Mouse (Mus musculus) intestine, embryonic 16.5 days (tissue): ENCODE results near the gene Zkscan6. TPM values are rescaled to one million over a fixed set of nuclear protein-coding genes. Genes with fewer than 3 reads are reported as not detected.

Experiments used
- ATAC-seq: fragments of 200-750 bp; cut with Nextera tagmentation; 2 replicates; pipeline ENCODE4 v1.8.0; 2017; ENCODE audit warnings: moderate TSS enrichment, moderate library complexity
- H3K27ac ChIP-seq: fragments of 300-500 bp; sonication (generic); 2 replicates; pipeline ENCODE4 v1.5.1; 2014; ENCODE audit warnings: mild to moderate bottlenecking, low read length
- H3K27me3 ChIP-seq: fragments of 300-500 bp; sonication (generic); replicated peaks from 2 replicates; pipeline ENCODE4 v1.6.1; 2014; ENCODE audit warnings: low read length, control low read depth, mixed read lengths; ENCODE audit not compliant: control insufficient read depth, insufficient read depth
- H3K36me3 ChIP-seq: fragments of 300-500 bp; sonication (generic); 2 replicates; pipeline ENCODE4 v1.6.1; 2014; ENCODE audit warnings: low read length, control low read depth; ENCODE audit not compliant: control insufficient read depth, insufficient read depth
- H3K4me1 ChIP-seq: fragments of 300-500 bp; sonication (generic); 2 replicates; pipeline ENCODE4 v1.6.1; 2014; ENCODE audit warnings: low read length, control low read depth, mixed read lengths; ENCODE audit not compliant: control insufficient read depth, insufficient read depth
- H3K4me2 ChIP-seq: fragments of 300-500 bp; sonication (generic); 2 replicates; pipeline ENCODE4 v1.6.1; 2014; ENCODE audit warnings: low read depth, low read length, control low read depth
- H3K4me3 ChIP-seq: fragments of 300-500 bp; sonication (generic); 2 replicates; pipeline ENCODE4 v1.5.1; 2014; ENCODE audit warnings: mild to moderate bottlenecking, low read length
- H3K9ac ChIP-seq: fragments of 300-500 bp; sonication (generic); 2 replicates; pipeline ENCODE4 v1.6.1; 2014; ENCODE audit warnings: low read depth, low read length
- H3K9me3 ChIP-seq: fragments of 300-500 bp; sonication (generic); 2 replicates; pipeline ENCODE4 v1.6.1; 2016; ENCODE audit warnings: low read length, control low read depth; ENCODE audit not compliant: control insufficient read depth
- WGBS: fragments of 180-500 bp; shearing (Covaris S2); extraction: QIAGEN DNeasy Blood & Tissue Kit; methylation state at CpG from one replicate; pipeline ENCODE4 v1.1.7; 2014; 5-methylcytosine and 5-hydroxymethylcytosine counted together
- polyA plus RNA-seq: library from polyadenylated mRNA; unstranded; fragments of >200 nt; fragmentation: Nextera tagmentation; extraction: Ambion mirVana; gene quantifications from 2 replicates; pipeline ENCODE4 v1.2.1, GENCODE M21; 2015

Zkscan6 gene
- polyA plus RNA-seq, 1 experiment from 2014 or later: 16.7 TPM

DNA sequence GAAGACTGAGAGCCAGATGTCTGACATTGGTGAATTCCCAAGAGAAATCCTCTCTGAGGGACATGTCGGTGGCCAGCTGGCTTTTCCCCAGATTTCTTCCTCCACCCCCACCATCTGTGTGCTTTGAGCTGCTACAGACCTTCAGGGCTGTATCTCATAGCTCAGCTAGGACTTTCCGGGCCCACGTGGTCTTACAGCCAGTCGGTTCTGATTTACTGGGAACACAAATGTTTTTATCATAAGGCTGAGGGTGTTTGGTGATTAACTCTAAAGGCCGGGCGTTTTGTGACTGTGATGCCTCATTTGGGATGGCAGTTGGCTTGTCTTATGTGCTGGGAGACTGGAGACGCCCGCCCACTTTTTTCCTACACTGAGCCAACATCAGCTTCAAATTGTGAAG is 32.0 kb downstream of the Zkscan6 start:
- Histone ChIP-seq H3K4me2 (no peak overlapping the region), H3K36me3 (no peaks in the 10 kb centered on the region), H3K4me3 (no peak overlapping the region), H3K4me1 (no peaks in the 10 kb centered on the region), H3K27me3 (no peaks in the 10 kb centered on the region), H3K9ac (no peak overlapping the region), H3K27ac (no peak overlapping the region), H3K9me3 (no peaks in the 10 kb centered on the region)
- no peak for ATAC-seq
- 61% methylated on average over 8 of the region's 8 CpGs for WGBS

- 50% methylated on average over 5 of the region's 5 CpGs for WGBS
- Histone ChIP-seq H3K27me3 (no peaks in the 10 kb centered on the region), H3K9ac (no peak overlapping the region), H3K4me2 (no peak overlapping the region), H3K4me1 (no peaks in the 10 kb centered on the region), H3K9me3 (no peaks in the 10 kb centered on the region), H3K27ac (no peak overlapping the region), H3K36me3 (no peaks in the 10 kb centered on the region), H3K4me3 (no peak overlapping the region)
- ATAC-seq: no peak
These were observed 39.5 kb downstream of the Zkscan6 start for GRCm38 (mm10) chr11:65846446-65846845.

DNA sequence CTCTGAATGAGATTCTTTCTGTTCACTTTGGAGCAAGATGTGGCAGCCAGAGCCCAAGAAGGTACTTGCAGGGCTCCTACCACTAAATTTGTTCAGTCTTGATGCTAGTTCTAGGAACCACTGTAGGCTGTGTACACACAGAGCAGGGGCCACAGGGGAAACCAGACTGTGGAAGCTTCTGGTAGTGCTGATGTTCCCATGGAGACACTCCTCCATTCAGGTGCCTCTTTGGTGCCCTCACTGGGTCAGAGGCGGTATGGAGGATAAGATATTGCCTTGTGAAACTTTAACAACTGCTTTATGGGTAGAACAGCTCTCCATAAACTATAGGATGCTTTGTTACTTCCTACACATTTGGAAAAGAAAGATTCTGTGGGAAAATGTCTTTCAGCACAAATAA is 45.1 kb downstream of the Zkscan6 start:
- WGBS: 15% methylated on average over 1 of the region's 1 CpGs
- no peaks in the 10 kb centered on the region for H3K27me3 ChIP-seq
- H3K27ac ChIP-seq: no peak overlapping the region
- no peaks in the 10 kb centered on the region for H3K4me1 ChIP-seq
- no peak overlapping the region for H3K9ac ChIP-seq
- H3K36me3 ChIP-seq: no peaks in the 10 kb centered on the region
- H3K4me3 ChIP-seq: no peak overlapping the region
- no peak for ATAC-seq
- H3K4me2 ChIP-seq: no peak overlapping the region
- H3K9me3 ChIP-seq: no peaks in the 10 kb centered on the region

GRCm38 (mm10) chr11:65861476-65861875 is 54.5 kb downstream of the Zkscan6 start:
- 24% methylated on average over 4 of the region's 4 CpGs for WGBS
- no peaks in the 10 kb centered on the region for H3K36me3 ChIP-seq
- no peak overlapping the region for H3K9ac ChIP-seq
- no peak overlapping the region for H3K4me2 ChIP-seq
- no peaks in the 10 kb centered on the region for H3K9me3 ChIP-seq
- H3K4me1 ChIP-seq: no peaks in the 10 kb centered on the region
- H3K27ac ChIP-seq: no peak overlapping the region
- no peak for ATAC-seq
- H3K4me3 ChIP-seq: no peak overlapping the region
- H3K27me3 ChIP-seq: no peaks in the 10 kb centered on the region

- Histone ChIP-seq H3K27me3 (no peaks in the 10 kb centered on the region), H3K9me3 (no peaks in the 10 kb centered on the region), H3K4me3 (no peak overlapping the region), H3K9ac (no peak overlapping the region), H3K27ac (no peak overlapping the region), H3K36me3 (no peaks in the 10 kb centered on the region), H3K4me1 (no peaks in the 10 kb centered on the region), H3K4me2 (no peak overlapping the region)
- ATAC-seq: no peak
- 70% methylated on average over 1 of the region's 1 CpGs for WGBS
These were observed 70.3 kb downstream of the Zkscan6 start for GRCm38 (mm10) chr11:65877146-65877775.

Other genes starting within 250 kb of the Zkscan6 start
- 50.6 and 50.9 TPM in 2 replicates for gene Map2k4, start 18.9 kb upstream of the Zkscan6 start, polyA plus RNA-seq